Mouse (Mus musculus) ES-Bruce4 (cell line): ENCODE results near the gene Mto1. TPM values are rescaled to one million over a fixed set of nuclear protein-coding genes. Genes with fewer than 3 reads are reported as not detected.
A peak's percentile ranks its signal among the peaks of the same experiment; 100 is the strongest.

Experiments used
- H3K27ac ChIP-seq: 2 replicates; pipeline ENCODE4 v1.5.1; 2012; ENCODE audit warnings: low read length, inconsistent platforms; ENCODE audit not compliant: insufficient read depth
- H3K27me3 ChIP-seq: 2 replicates; pipeline ENCODE4 v1.6.1; 2012; ENCODE audit warnings: mild to moderate bottlenecking, low read length, inconsistent platforms; ENCODE audit not compliant: control insufficient read depth, poor library complexity, insufficient read depth, severe bottlenecking
- H3K36me3 ChIP-seq: 2 replicates; pipeline ENCODE4 v1.6.1; 2012; ENCODE audit warnings: inconsistent platforms, mild to moderate bottlenecking, low read length, moderate library complexity; ENCODE audit not compliant: control insufficient read depth, poor library complexity, insufficient read depth, severe bottlenecking
- H3K4me1 ChIP-seq: one replicate; pipeline ENCODE4 v1.8.1; 2011; ENCODE audit warnings: low read length; ENCODE audit not compliant: control insufficient read depth, insufficient read depth
- H3K4me3 ChIP-seq: 2 replicates; pipeline ENCODE4 v1.5.1; 2011; ENCODE audit warnings: low read depth, mild to moderate bottlenecking, low read length
- H3K9ac ChIP-seq: 2 replicates; pipeline ENCODE4 v1.6.1; 2012; ENCODE audit warnings: low read depth, mild to moderate bottlenecking, inconsistent platforms; ENCODE audit not compliant: poor library complexity, severe bottlenecking
- H3K9me3 ChIP-seq: replicated peaks from 2 replicates; pipeline ENCODE4 v1.6.1; 2012; ENCODE audit warnings: mild to moderate bottlenecking, low read length, inconsistent platforms; ENCODE audit not compliant: control insufficient read depth, poor library complexity, insufficient read depth, severe bottlenecking
- CTCF ChIP-seq: IDR thresholded peaks from one replicate; pipeline ENCODE4 v1.8.1; 2011; ENCODE audit warnings: low read depth, low read length
- EP300 ChIP-seq: IDR thresholded peaks from 2 replicates; pipeline ENCODE4 v1.6.1; 2011; ENCODE audit warnings: low read depth, low read length; ENCODE audit not compliant: insufficient read depth
- POLR2A ChIP-seq: IDR thresholded peaks from one replicate; pipeline ENCODE4 v1.8.1; 2011; ENCODE audit warnings: low read length; ENCODE audit not compliant: insufficient read depth
- polyA plus RNA-seq: library from polyadenylated mRNA; stranded (reverse); fragments of >200 nt; gene quantifications from 2 replicates; pipeline ENCODE4 v1.2.4, GENCODE M21; 2011; ENCODE audit warnings: low read depth; ENCODE audit not compliant: missing spikeins, insufficient read depth, insufficient read length

The Mto1 gene
- polyA plus RNA-seq, 1 experiment = 23.1 TPM

DNA sequence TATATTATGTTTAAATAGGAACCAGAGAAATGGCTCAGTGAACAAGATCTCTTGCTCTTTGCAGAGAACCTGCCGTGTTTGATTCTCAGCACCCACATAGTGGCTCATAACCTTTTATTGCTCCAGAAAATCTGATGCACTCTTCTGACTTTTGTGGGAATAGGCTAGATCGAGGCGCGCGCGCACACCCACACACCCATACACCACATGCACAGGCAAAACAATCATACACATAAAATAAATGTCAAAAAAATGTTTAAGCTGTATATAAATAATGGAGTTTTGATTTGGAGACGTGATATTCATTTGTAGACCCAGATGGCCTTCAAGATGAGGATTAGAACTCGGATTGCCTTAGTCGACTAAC, 419 bp upstream of the Mto1 start:
- TF ChIP-seq CTCF (no peak), POLR2A (no peak), EP300 (no peak)
- Histone ChIP-seq H3K36me3 (peaks cover 12% of the 10 kb centered on the region), H3K9ac (peak overlapping the region; percentile 86), H3K27ac (no peak overlapping the region), H3K27me3 (peaks cover 15% of the 10 kb centered on the region), H3K4me1 (no peaks in the 10 kb centered on the region), H3K9me3 (no peaks in the 10 kb centered on the region), H3K4me3 (peak overlapping the region; percentile 47)

DNA sequence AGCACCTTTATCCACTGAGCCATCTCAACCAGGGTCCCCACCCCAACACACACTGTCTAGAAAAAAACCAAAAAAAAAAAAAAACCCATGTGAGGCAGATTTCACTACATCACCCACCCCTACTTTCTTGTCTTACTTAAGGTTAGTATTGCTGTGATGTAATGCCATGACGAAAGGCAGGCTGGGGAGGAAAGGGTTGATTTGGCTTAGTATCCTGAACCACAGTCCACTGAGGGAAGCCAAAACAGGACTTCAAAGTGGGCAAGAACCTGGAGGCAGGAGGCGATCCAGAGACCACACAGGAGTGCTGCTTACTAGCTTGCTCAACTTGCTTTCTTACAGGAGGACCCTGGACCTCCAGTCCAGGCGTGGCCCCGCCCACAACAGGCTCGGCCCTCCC, 2.4 kb downstream of the Mto1 start:
- TF ChIP-seq EP300 (no peak), POLR2A (no peak), CTCF (no peak)
- Histone ChIP-seq H3K4me1 (no peaks in the 10 kb centered on the region), H3K9me3 (no peaks in the 10 kb centered on the region), H3K36me3 (peaks cover 28% of the 10 kb centered on the region), H3K27me3 (no peaks in the 10 kb centered on the region), H3K4me3 (no peak overlapping the region), H3K27ac (no peak overlapping the region), H3K9ac (no peak overlapping the region)

DNA sequence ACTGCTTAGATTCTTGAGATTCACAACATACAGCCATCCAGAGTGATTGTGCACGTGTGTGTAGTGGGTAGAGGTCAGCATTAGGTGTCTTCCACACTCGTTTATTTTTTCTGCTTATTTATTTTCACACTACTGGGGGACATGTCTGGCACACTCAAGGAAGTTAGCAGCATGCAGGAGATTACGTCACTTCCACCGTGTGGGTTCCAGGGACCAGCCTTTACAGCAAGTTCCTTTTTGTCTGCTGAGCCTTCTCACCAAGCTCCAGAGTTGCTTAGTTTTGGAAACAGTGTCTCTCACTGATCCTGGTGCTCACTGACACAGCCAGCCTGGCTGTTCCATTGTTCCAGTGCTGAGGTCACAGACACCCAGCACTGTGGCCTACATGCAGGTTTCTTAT, 3.4 kb downstream of the Mto1 start:
- Histone ChIP-seq H3K9me3 (no peaks in the 10 kb centered on the region), H3K27ac (no peak overlapping the region), H3K27me3 (no peaks in the 10 kb centered on the region), H3K9ac (no peak overlapping the region), H3K36me3 (peaks cover 28% of the 10 kb centered on the region), H3K4me3 (no peak overlapping the region), H3K4me1 (peaks cover 1% of the 10 kb centered on the region)
- TF ChIP-seq CTCF (no peak), EP300 (no peak), POLR2A (no peak)

DNA sequence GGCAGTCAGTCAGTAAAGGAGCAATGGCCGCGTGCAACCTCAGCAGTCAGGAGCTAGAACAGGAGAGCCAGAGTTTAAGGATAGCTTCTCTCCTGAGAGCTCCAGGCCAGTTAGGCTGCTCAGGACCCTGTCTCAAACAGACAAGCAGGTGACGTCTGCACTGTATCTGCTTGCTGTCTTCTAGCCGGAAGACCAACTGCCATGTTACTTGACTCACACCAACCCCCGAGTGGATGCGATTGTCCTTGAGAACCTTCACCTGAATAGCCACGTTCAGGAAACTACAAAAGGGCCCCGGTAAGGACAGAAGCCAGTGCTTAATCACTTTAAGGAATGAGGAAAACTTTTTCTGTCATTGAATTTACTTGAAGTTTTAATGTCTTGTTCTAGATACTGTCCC, 9.0 kb downstream of the Mto1 start:
- Histone ChIP-seq H3K27ac (peak overlapping the region; percentile 72), H3K36me3 (peaks cover 45% of the 10 kb centered on the region)
- TF ChIP-seq CTCF = no peak
- TF ChIP-seq POLR2A = no peak
- no peak for TF ChIP-seq EP300

DNA sequence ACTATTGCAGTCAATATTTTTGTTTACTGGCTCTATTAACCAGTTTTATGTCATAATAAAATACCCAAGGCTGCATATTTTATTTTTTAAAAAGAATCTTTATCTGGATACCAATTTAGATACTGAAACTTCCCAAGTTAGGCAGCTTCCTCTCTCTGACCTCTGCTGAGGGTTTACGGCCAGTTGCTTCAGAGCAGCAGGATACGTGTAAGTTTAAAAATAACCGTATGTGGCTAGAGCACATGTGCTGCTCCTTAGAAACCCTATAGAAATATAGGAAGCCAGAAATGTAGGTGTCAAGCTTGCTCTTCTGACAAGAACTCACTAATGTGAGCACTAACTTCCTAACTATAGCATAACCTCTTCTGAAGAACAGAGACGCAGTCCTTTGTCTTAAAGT, 15.3 kb downstream of the Mto1 start:
- Histone ChIP-seq H3K9ac (no peak overlapping the region), H3K36me3 (peaks cover 54% of the 10 kb centered on the region), H3K27me3 (no peaks in the 10 kb centered on the region), H3K27ac (no peak overlapping the region), H3K4me3 (no peak overlapping the region), H3K9me3 (no peaks in the 10 kb centered on the region), H3K4me1 (no peaks in the 10 kb centered on the region)
- TF ChIP-seq CTCF = no peak
- TF ChIP-seq POLR2A = no peak
- no peak for TF ChIP-seq EP300

More for the DNA sequence above, 9.0 kb downstream of the Mto1 start:
- H3K9ac ChIP-seq = peak overlapping the region; percentile 11
- H3K4me1 ChIP-seq = peaks cover 1% of the 10 kb centered on the region
- H3K27me3 ChIP-seq = no peaks in the 10 kb centered on the region
- H3K4me3 ChIP-seq = peak overlapping the region; percentile 53
- no peaks in the 10 kb centered on the region for H3K9me3 ChIP-seq

DNA sequence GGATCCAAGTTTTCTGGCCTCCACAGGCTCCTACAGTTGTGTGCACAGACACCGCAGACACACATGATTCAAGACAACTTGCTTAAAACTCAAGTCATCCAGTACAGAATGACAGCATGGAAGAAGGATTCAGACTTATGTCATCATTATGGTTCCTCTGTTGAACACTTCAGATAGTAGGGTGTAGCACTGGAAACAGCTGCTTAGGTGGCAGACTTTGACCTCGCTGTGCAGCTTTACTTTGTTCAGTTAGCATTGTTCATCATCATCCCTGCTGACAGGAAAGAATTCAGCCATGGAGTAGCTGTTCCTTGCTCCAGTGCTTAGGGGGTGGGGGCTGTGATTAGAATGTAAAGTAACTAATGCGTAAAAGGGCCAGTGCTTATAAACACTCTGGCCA, 17.7 kb downstream of the Mto1 start:
- no peak overlapping the region for H3K27ac ChIP-seq
- TF ChIP-seq POLR2A = no peak
- H3K9me3 ChIP-seq = no peaks in the 10 kb centered on the region
- peaks cover 43% of the 10 kb centered on the region for H3K36me3 ChIP-seq
- no peak overlapping the region for H3K4me3 ChIP-seq
- no peaks in the 10 kb centered on the region for H3K4me1 ChIP-seq
- no peaks in the 10 kb centered on the region for H3K27me3 ChIP-seq
- no peak overlapping the region for H3K9ac ChIP-seq
